Comparison of ENCODE assay signal across 7 mouse cellular contexts in genomic region chr8:105283074-105283473, GRCm38 (mm10). TPM values are rescaled to one million over a fixed set of nuclear protein-coding genes. Genes with fewer than 3 reads are reported as not detected.
DNase-seq lines count a peak whose midpoint lies in the region; ATAC-seq and TF ChIP-seq lines count a peak whose summit lies in the region.

No protein-coding gene starts in this region.

- H3K27ac ChIP-seq in embryonic facial prominence, embryonic 13.5 days = no peak overlapping the region
- H3K27ac ChIP-seq in intestine, postnatal 0 days (ENCODE audit: low read depth, low read length) = no peak overlapping the region

- peaks cover 16% of the 10 kb centered on the region for H3K4me1 ChIP-seq in embryonic facial prominence, embryonic 13.5 days
- no peaks in the 10 kb centered on the region; the same call in 1 of the 2 replicates for H3K4me1 ChIP-seq in intestine, postnatal 0 days (replicated peaks; ENCODE audit: control insufficient read depth, insufficient read depth, low read length)

- no peak for ATAC-seq in embryonic facial prominence, embryonic 13.5 days (ENCODE audit: insufficient number of reproducible peaks, insufficient read depth, low FRiP score, low TSS enrichment, low read depth)
- peak; percentile 60 for ATAC-seq in intestine, postnatal 0 days

- H3K9me3 ChIP-seq in embryonic facial prominence, embryonic 13.5 days = no peaks in the 10 kb centered on the region
- no peaks in the 10 kb centered on the region for H3K9me3 ChIP-seq in intestine, postnatal 0 days (ENCODE audit: control insufficient read depth)

- 0 out of 2 replicates have a peak overlapping the region, but pooled peaks have one; percentile 6 for H3K9ac ChIP-seq in embryonic facial prominence, embryonic 13.5 days
- H3K9ac ChIP-seq in intestine, postnatal 0 days (ENCODE audit: low read depth, low read length) = no peak overlapping the region

- TF ChIP-seq CTCF in intestine, postnatal 0 days (IDR thresholded peaks at IDR 0.05; ENCODE audit: low read depth) = peak; percentile 96

- peaks cover 33% of the 10 kb centered on the region for H3K27me3 ChIP-seq in embryonic facial prominence, embryonic 13.5 days
- peaks cover 16% of the 10 kb centered on the region for H3K27me3 ChIP-seq in intestine, postnatal 0 days (replicated peaks; ENCODE audit: control insufficient read depth, insufficient read depth, low read length)

- 26% methylated on average over 23 of the region's 23 CpGs for WGBS in embryonic facial prominence, embryonic 13.5 days
- WGBS in intestine, postnatal 0 days = 39% methylated on average over 23 of the region's 23 CpGs

- H3K36me3 ChIP-seq in embryonic facial prominence, embryonic 13.5 days = peaks cover 45% of the 10 kb centered on the region
- H3K36me3 ChIP-seq in intestine, postnatal 0 days (ENCODE audit: control insufficient read depth, insufficient read depth) = no peaks in the 10 kb centered on the region

- DNase-seq in ovary, postnatal 36 days (ENCODE audit: low spot score) = peak; percentile 55
- DNase-seq in ovary, postnatal 10 days (ENCODE audit: low spot score) = no peak
- DNase-seq in adrenal gland, postnatal 10 days = peak; percentile 79
- peak; percentile 75 for DNase-seq in lung, postnatal 10 days
- peak; percentile 41 for DNase-seq in yolk sac, embryonic 10.5 days (ENCODE audit: low spot score)

- H3K4me2 ChIP-seq in embryonic facial prominence, embryonic 13.5 days = no peak overlapping the region
- no peak overlapping the region; the same call in 1 of the 2 replicates for H3K4me2 ChIP-seq in intestine, postnatal 0 days (replicated peaks; ENCODE audit: low read depth)

- H3K4me3 ChIP-seq in embryonic facial prominence, embryonic 13.5 days = no peak overlapping the region
- no peak overlapping the region for H3K4me3 ChIP-seq in intestine, postnatal 0 days (ENCODE audit: low read depth, low read length)

RNA-seq across cellular contexts. Expression of gene 4931428F04Rik, which starts 6.6 kb away (rescaled TPM):
- 1 to 10 TPM; 4.8 to 6.9 TPM for total RNA-seq in adrenal gland, postnatal 10 days (2021)
- polyA plus RNA-seq in embryonic facial prominence, embryonic 13.5 days (2015; fragmentation: Nextera tagmentation; extraction: Ambion mirVana) = 22.1 and 23.0 TPM in 2 replicates
- 1.5 and 1.7 TPM in 2 replicates for polyA plus RNA-seq in intestine, postnatal 0 days (2015; fragmentation: Nextera tagmentation; extraction: Ambion mirVana)

RNA-seq across cellular contexts. Expression of gene Nol3, which starts 7.1 kb away (rescaled TPM):
- 10 to 100 TPM in 1 of 2 experiments, 1 to 10 TPM in 1; 9.4 to 13.1 TPM for total RNA-seq in adrenal gland, postnatal 10 days (2021)
- 1.8 and 2.8 TPM in 2 replicates for polyA plus RNA-seq in embryonic facial prominence, embryonic 13.5 days (2015; fragmentation: Nextera tagmentation; extraction: Ambion mirVana)
- 0.76 and 0.90 TPM in 2 replicates for polyA plus RNA-seq in intestine, postnatal 0 days (2015; fragmentation: Nextera tagmentation; extraction: Ambion mirVana)

RNA-seq across cellular contexts. Expression of gene Exoc3l, which starts 12.8 kb away (rescaled TPM):
- 10 to 100 TPM; 14.2 to 22.8 TPM for total RNA-seq in adrenal gland, postnatal 10 days (2021)
- 10.2 and 11.1 TPM in 2 replicates for polyA plus RNA-seq in embryonic facial prominence, embryonic 13.5 days (2015; fragmentation: Nextera tagmentation; extraction: Ambion mirVana)
- 2.5 and 3.1 TPM in 2 replicates for polyA plus RNA-seq in intestine, postnatal 0 days (2015; fragmentation: Nextera tagmentation; extraction: Ambion mirVana)

RNA-seq across cellular contexts. Expression of gene Hsf4, which starts 13.5 kb away (rescaled TPM):
- total RNA-seq in adrenal gland, postnatal 10 days (2021) = 1 to 10 TPM in 1 of 2 experiments, under 1 TPM in 1; 0.84 to 1.4 TPM
- 0.13 and 0.22 TPM in 2 replicates for polyA plus RNA-seq in embryonic facial prominence, embryonic 13.5 days (2015; fragmentation: Nextera tagmentation; extraction: Ambion mirVana)
- 0.27 and 0.48 TPM in 2 replicates for polyA plus RNA-seq in intestine, postnatal 0 days (2015; fragmentation: Nextera tagmentation; extraction: Ambion mirVana)

RNA-seq across cellular contexts. Expression of gene E2f4, which starts 14.4 kb away (rescaled TPM):
- total RNA-seq in adrenal gland, postnatal 10 days (2021) = 10 to 100 TPM; 36.3 to 41.6 TPM
- polyA plus RNA-seq in embryonic facial prominence, embryonic 13.5 days (2015; fragmentation: Nextera tagmentation; extraction: Ambion mirVana) = 78.9 and 81.7 TPM in 2 replicates
- 36.6 and 42.0 TPM in 2 replicates for polyA plus RNA-seq in intestine, postnatal 0 days (2015; fragmentation: Nextera tagmentation; extraction: Ambion mirVana)
